Mouse (Mus musculus) forebrain, embryonic 16.5 days (tissue): Measurements from ENCODE around the gene Anapc11. TPM values are rescaled to one million over a fixed set of nuclear protein-coding genes. Genes with fewer than 3 reads are reported as not detected.

Experiments
- ATAC-seq: fragments of 200-750 bp; cut with Nextera tagmentation; 2 replicates; pipeline ENCODE4 v1.8.0; 2017; ENCODE audit warnings: mild to moderate bottlenecking, moderate library complexity
- H3K27ac ChIP-seq: fragments of 300-500 bp; sonication (generic); 2 replicates; pipeline ENCODE4 v1.5.1; 2014; ENCODE audit warnings: low read length, control low read depth
- H3K27me3 ChIP-seq: fragments of 300-500 bp; sonication (generic); replicated peaks from 2 replicates; pipeline ENCODE4 v1.6.1; 2014; ENCODE audit warnings: low read length; ENCODE audit not compliant: control insufficient read depth, insufficient read depth
- H3K36me3 ChIP-seq: fragments of 300-500 bp; sonication (generic); 2 replicates; pipeline ENCODE4 v1.6.1; 2014; ENCODE audit not compliant: control insufficient read depth, insufficient read depth
- H3K4me1 ChIP-seq: fragments of 300-500 bp; sonication (generic); replicated peaks from 2 replicates; pipeline ENCODE4 v1.6.1; 2014; ENCODE audit warnings: low read length; ENCODE audit not compliant: control insufficient read depth, insufficient read depth
- H3K4me2 ChIP-seq: fragments of 300-500 bp; sonication (generic); 2 replicates; pipeline ENCODE4 v1.6.1; 2014; ENCODE audit warnings: mild to moderate bottlenecking, low read length, control low read depth
- H3K4me3 ChIP-seq: fragments of 300-500 bp; sonication (generic); replicated peaks from 2 replicates; pipeline ENCODE4 v1.5.1; 2014; ENCODE audit warnings: mild to moderate bottlenecking, low read length, control low read depth
- H3K9ac ChIP-seq: fragments of 300-500 bp; sonication (generic); replicated peaks from 2 replicates; pipeline ENCODE4 v1.6.1; 2014; ENCODE audit warnings: low read depth, low read length, control low read depth
- H3K9me3 ChIP-seq: fragments of 300-500 bp; sonication (generic); 2 replicates; pipeline ENCODE4 v1.6.1; 2016; ENCODE audit warnings: low read length; ENCODE audit not compliant: control insufficient read depth
- WGBS: fragments of 180-500 bp; shearing (Covaris S2); extraction: QIAGEN DNeasy Blood & Tissue Kit; methylation state at CpG from one replicate; pipeline ENCODE4 v1.1.7; 2014; 5-methylcytosine and 5-hydroxymethylcytosine counted together
- polyA plus RNA-seq: library from polyadenylated mRNA; unstranded; fragments of >200 nt; fragmentation: Nextera tagmentation; extraction: Ambion mirVana; gene quantifications from 2 replicates; pipeline ENCODE4 v1.2.1, GENCODE M21; 2015

Gene Anapc11
- polyA plus RNA-seq, 1 experiment from 2014 or later = 192 TPM

- H3K27ac ChIP-seq = peak overlapping the region; percentile 91
- peaks cover 19% of the 10 kb centered on the region for H3K4me1 ChIP-seq
- H3K36me3 ChIP-seq = peaks cover 12% of the 10 kb centered on the region; the same call in 1 of the 2 replicates
- peak overlapping the region; percentile 97 for H3K4me3 ChIP-seq
- peak overlapping the region; percentile 80 for H3K9ac ChIP-seq
- no peak for ATAC-seq
- no peaks in the 10 kb centered on the region for H3K9me3 ChIP-seq
- under 1% methylated on average over 23 of the region's 23 CpGs for WGBS
- H3K27me3 ChIP-seq = no peaks in the 10 kb centered on the region
- H3K4me2 ChIP-seq = peak overlapping the region; percentile 82
Measured at GRCm38 (mm10) chr11:120573585-120574277, 24.5 kb upstream of the Anapc11 start.

DNA sequence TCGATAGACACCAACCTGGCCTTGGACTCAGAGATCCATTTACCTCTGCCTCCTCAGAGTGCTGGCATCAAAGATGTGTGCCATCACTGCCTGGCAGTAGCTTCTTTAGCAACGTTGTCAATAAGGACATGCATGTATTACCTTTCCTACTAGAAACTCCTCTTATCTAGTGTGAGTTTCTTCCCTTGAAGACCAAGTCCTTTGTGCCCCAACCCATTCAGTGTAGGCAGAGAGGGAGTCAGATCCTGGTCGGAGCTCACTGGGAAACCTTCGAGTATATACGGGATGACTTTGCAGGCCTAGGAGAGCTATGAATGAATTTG lies 24.0 kb upstream of the Anapc11 start:
- Histone ChIP-seq H3K27me3 (no peaks in the 10 kb centered on the region), H3K4me1 (peaks cover 19% of the 10 kb centered on the region), H3K9me3 (no peaks in the 10 kb centered on the region), H3K36me3 (peaks cover 16% of the 10 kb centered on the region; the same call in 1 of the 2 replicates), H3K27ac (no peak overlapping the region), H3K9ac (peak overlapping the region; percentile 15; the same call in 1 of the 2 replicates), H3K4me2 (peak overlapping the region; percentile 82), H3K4me3 (no peak overlapping the region; the same call in 1 of the 2 replicates)
- no peak for ATAC-seq
- 38% methylated on average over 5 of the region's 5 CpGs for WGBS

GRCm38 (mm10) chr11:120575046-120575445 lies 23.2 kb upstream of the Anapc11 start:
- no peaks in the 10 kb centered on the region for H3K9me3 ChIP-seq
- 79% methylated on average over 2 of the region's 2 CpGs for WGBS
- no peak overlapping the region for H3K4me2 ChIP-seq
- no peak for ATAC-seq
- no peak overlapping the region for H3K4me3 ChIP-seq
- H3K4me1 ChIP-seq = peaks cover 27% of the 10 kb centered on the region
- H3K27ac ChIP-seq = no peak overlapping the region
- H3K36me3 ChIP-seq = peaks cover 19% of the 10 kb centered on the region; the same call in 1 of the 2 replicates
- no peak overlapping the region for H3K9ac ChIP-seq
- no peaks in the 10 kb centered on the region for H3K27me3 ChIP-seq

GRCm38 (mm10) chr11:120575940-120576339 lies 22.3 kb upstream of the Anapc11 start:
- H3K27me3 ChIP-seq = no peaks in the 10 kb centered on the region
- no peak overlapping the region for H3K27ac ChIP-seq
- no peaks in the 10 kb centered on the region for H3K9me3 ChIP-seq
- peaks cover 31% of the 10 kb centered on the region for H3K4me1 ChIP-seq
- no peak overlapping the region for H3K4me2 ChIP-seq
- ATAC-seq = no peak
- no peak overlapping the region for H3K4me3 ChIP-seq
- no peak overlapping the region for H3K9ac ChIP-seq
- H3K36me3 ChIP-seq = peaks cover 15% of the 10 kb centered on the region; the same call in 1 of the 2 replicates

DNA sequence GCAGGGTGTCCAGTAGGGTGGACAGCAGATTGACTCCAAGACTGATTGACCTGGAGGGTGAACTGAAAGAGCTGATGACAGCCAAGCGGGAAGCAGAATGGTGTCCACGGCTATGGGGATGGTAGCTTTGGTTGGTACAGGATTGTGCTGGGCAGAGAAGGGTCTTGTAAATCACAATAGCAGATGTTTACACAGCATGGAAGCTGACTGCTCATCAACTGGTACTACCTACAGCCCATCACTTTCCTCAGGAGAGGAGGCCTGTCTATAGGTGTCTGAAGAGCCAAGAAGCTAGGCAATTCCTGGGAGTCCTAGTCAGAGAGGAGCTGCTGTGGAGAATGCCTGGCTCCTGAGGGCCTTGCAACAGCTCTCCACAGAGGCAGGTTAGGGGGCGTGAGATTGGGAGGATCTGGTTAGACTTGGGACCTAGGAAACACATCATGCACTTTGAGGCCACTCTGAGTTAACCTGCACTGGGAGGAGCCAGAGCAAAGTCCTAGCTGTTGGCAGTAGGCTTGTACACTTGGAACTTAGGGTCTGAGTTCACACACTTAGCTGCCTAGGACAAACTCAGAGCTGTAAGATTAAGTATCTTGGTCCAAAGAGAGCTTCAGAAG lies 21.7 kb upstream of the Anapc11 start:
- Histone ChIP-seq H3K4me3 (no peak overlapping the region), H3K9ac (no peak overlapping the region), H3K4me1 (peaks cover 26% of the 10 kb centered on the region), H3K4me2 (no peak overlapping the region), H3K27me3 (no peaks in the 10 kb centered on the region), H3K36me3 (peaks cover 15% of the 10 kb centered on the region; the same call in 1 of the 2 replicates), H3K9me3 (no peaks in the 10 kb centered on the region), H3K27ac (no peak overlapping the region)
- WGBS = 89% methylated on average over 3 of the region's 3 CpGs
- ATAC-seq = no peak

GRCm38 (mm10) chr11:120577211-120578023 lies 20.8 kb upstream of the Anapc11 start:
- Histone ChIP-seq H3K27me3 (no peaks in the 10 kb centered on the region), H3K9ac (no peak overlapping the region), H3K4me3 (no peak overlapping the region), H3K27ac (no peak overlapping the region), H3K9me3 (no peaks in the 10 kb centered on the region), H3K36me3 (peaks cover 15% of the 10 kb centered on the region; the same call in 1 of the 2 replicates), H3K4me2 (no peak overlapping the region), H3K4me1 (peaks cover 26% of the 10 kb centered on the region)
- 82% methylated on average over 7 of the region's 7 CpGs for WGBS
- no peak for ATAC-seq

- H3K4me3 ChIP-seq = no peak overlapping the region
- WGBS = 87% methylated on average over 10 of the region's 10 CpGs
- no peak overlapping the region for H3K9ac ChIP-seq
- H3K27ac ChIP-seq = no peak overlapping the region
- no peaks in the 10 kb centered on the region for H3K9me3 ChIP-seq
- peaks cover 26% of the 10 kb centered on the region for H3K4me1 ChIP-seq
- no peak overlapping the region for H3K4me2 ChIP-seq
- H3K36me3 ChIP-seq = peaks cover 15% of the 10 kb centered on the region; the same call in 1 of the 2 replicates
- no peaks in the 10 kb centered on the region for H3K27me3 ChIP-seq
- ATAC-seq = no peak
Measured at GRCm38 (mm10) chr11:120578024-120578693, 20.1 kb upstream of the Anapc11 start.

- Histone ChIP-seq H3K4me1 (peaks cover 26% of the 10 kb centered on the region), H3K4me2 (no peak overlapping the region), H3K27ac (no peak overlapping the region), H3K4me3 (no peak overlapping the region), H3K27me3 (no peaks in the 10 kb centered on the region), H3K9me3 (no peaks in the 10 kb centered on the region), H3K9ac (no peak overlapping the region), H3K36me3 (peaks cover 15% of the 10 kb centered on the region; the same call in 1 of the 2 replicates)
- ATAC-seq = no peak
- 88% methylated on average over 11 of the region's 11 CpGs for WGBS
Measured at GRCm38 (mm10) chr11:120578694-120579243, 19.5 kb upstream of the Anapc11 start.
